16 mouse cellular contexts compared by ENCODE assay signal in genomic region chr19:9055703-9056355, GRCm38 (mm10). TPM values are rescaled to one million over a fixed set of nuclear protein-coding genes. Genes with fewer than 3 reads are reported as not detected.
"Had no signal": no experiment of that assay in that cellular context is flagged by ENCODE, and none has a peak within 500 bp of the region (broad histone marks: within the 10 kb centered on the region; RNA-seq: fewer than 3 reads in every experiment).

No protein-coding gene starts in this region.

- H3K27me3 ChIP-seq: limb, embryonic 15.5 days; liver, embryonic 12.5 days; neural tube, embryonic 13.5 days; stomach, embryonic 15.5 days had no signal

- H3K4me3 ChIP-seq: left cerebral cortex, adult 2 months; limb, embryonic 15.5 days; liver, embryonic 12.5 days; midbrain, embryonic 10.5 days; myocyte; neural tube, embryonic 13.5 days; stomach, embryonic 15.5 days had no signal

- DNase-seq: lung, postnatal 14 days; right cerebral cortex, postnatal 14 days had no signal

- H3K36me3 ChIP-seq: limb, embryonic 15.5 days; liver, embryonic 12.5 days; midbrain, embryonic 10.5 days; neural tube, embryonic 13.5 days; stomach, embryonic 15.5 days had no signal

- H3K4me1 ChIP-seq: neural tube, embryonic 13.5 days had no signal

- H3K9me3 ChIP-seq: limb, embryonic 15.5 days; liver, embryonic 12.5 days; midbrain, embryonic 10.5 days; neural tube, embryonic 13.5 days; stomach, embryonic 15.5 days had no signal

- ATAC-seq: liver, embryonic 12.5 days had no signal

- H3K27ac ChIP-seq: left cerebral cortex, adult 2 months; limb, embryonic 15.5 days; liver, embryonic 12.5 days; midbrain, embryonic 10.5 days; neural tube, embryonic 13.5 days; stomach, embryonic 15.5 days had no signal

RNA-seq across cellular contexts. Expression of gene Scgb1a1, which starts 31.9 kb away (rescaled TPM):
- total RNA-seq: layer of hippocampus, postnatal 25 days; left cerebral cortex, adult 2 months; left cerebral cortex, postnatal 14 days had no signal
- polyA plus RNA-seq: kidney, embryonic 14.5 days; limb, embryonic 11.5 days; liver, embryonic 12.5 days; liver, embryonic 16.5 days; lung, embryonic 14.5 days; midbrain, embryonic 10.5 days; midbrain, embryonic 14.5 days; myocyte; neural tube, embryonic 13.5 days; stomach, embryonic 15.5 days had no signal
